Mouse (Mus musculus) kidney, adult 2 months (tissue): Measurements from ENCODE around the gene Zmat3.

ENCODE experiments used
- CTCF ChIP-seq: fragments of 200-500 bp; conservative IDR thresholded peaks from 2 replicates; pipeline ENCODE4 v1.5.1; 2011; ENCODE audit warnings: low read depth, mild to moderate bottlenecking, control low read depth, low read length, moderate library complexity, mixed read lengths; ENCODE audit not compliant: insufficient read depth, insufficient read length
- POLR2A ChIP-seq: fragments of 200-500 bp; IDR thresholded peaks from one replicate; pipeline ENCODE4 v1.6.1; 2011; ENCODE audit warnings: low read depth, low read length, control low read depth

- TF ChIP-seq POLR2A: no peak
- TF ChIP-seq CTCF: no peak
Observed at GRCm38 (mm10) chr3:32401591-32401990, 35.8 kb upstream of the Zmat3 start.
